Mouse (Mus musculus): ENCODE data around the gene Hist2h2aa1.

DNA sequence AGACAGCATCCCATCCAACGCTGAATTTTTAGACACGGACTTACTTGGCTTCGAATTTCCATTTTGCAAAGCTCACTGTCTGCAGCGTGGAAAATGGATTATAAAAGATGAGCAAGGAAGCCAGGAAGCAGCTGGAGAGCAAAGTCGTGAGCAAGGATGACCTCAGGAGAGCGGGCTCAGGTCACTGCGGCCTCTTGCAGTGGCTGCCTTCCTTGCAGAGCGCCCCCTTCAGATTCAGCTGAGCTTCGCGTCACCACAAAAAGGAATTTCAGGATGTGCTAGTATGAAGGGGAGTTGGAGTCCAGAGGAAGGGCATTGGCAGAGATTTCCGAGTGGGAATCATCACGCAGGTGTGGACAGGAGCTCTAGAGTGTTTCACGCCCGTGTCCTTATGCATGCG is 36.1 kb upstream of the Hist2h2aa1 start:
- TF ChIP-seq CTCF (IDR thresholded peaks at IDR 0.05; ENCODE audit: insufficient read depth, low read depth, low read length), result no peak
- TF ChIP-seq POLR2A (IDR thresholded peaks at IDR 0.05; ENCODE audit: insufficient read depth, low read depth, low read length), result no peak
